Mouse (Mus musculus) CH12.LX (cell line): ENCODE measurements around the gene Agrp. TPM values are rescaled to one million over a fixed set of nuclear protein-coding genes. Genes with fewer than 3 reads are reported as not detected.

Experiments used
- DNase-seq: peaks from one replicate; pipeline ENCODE4 v3.0.0-alpha.2; 2013; ENCODE audit errors: extremely low read depth
- H3K27ac ChIP-seq: 2 replicates; pipeline ENCODE4 v1.5.1; 2012; ENCODE audit warnings: low read depth, mild to moderate bottlenecking, control low read depth, moderate library complexity; ENCODE audit not compliant: insufficient read depth
- H3K27me3 ChIP-seq: replicated peaks from 2 replicates; pipeline ENCODE3; 2012; ENCODE audit warnings: inconsistent platforms
- H3K36me3 ChIP-seq, 2 experiments: replicated peaks in 1 of 2; 2 replicates each; pipeline versions ENCODE3 to v1.6.1; 2012; ENCODE audit warnings: inconsistent platforms in 1 of 2, low read length in 1 of 2, mild to moderate bottlenecking in 1 of 2, mixed read lengths in 1 of 2, moderate library complexity in 1 of 2; ENCODE audit not compliant: control insufficient read depth in 1 of 2, insufficient read depth in 1 of 2
- H3K4me1 ChIP-seq, 2 experiments: 2 replicates each; pipeline ENCODE4 v1.6.1; 2012; ENCODE audit warnings: inconsistent platforms in 1 of 2, moderate library complexity in 1 of 2; ENCODE audit not compliant: insufficient read depth in 2 of 2, control insufficient read depth in 1 of 2
- H3K4me2 ChIP-seq: 2 replicates; pipeline ENCODE4 v1.6.1; 2012; ENCODE audit warnings: low read depth, mild to moderate bottlenecking, control low read depth; ENCODE audit not compliant: poor library complexity, insufficient read depth, severe bottlenecking
- H3K4me3 ChIP-seq, 3 experiments: fragments of 150-350 bp in 1 of 3; sonication (generic) in 1 of 3; replicated peaks in 1 of 3; 2 replicates each; pipeline versions ENCODE3 to v1.5.1; 2011 to 2012; ENCODE audit warnings: low read depth in 2 of 3, low read length in 2 of 3, mild to moderate bottlenecking in 2 of 3, moderate library complexity in 2 of 3, control low read depth in 1 of 3, improper control_type of control experiment in 1 of 3, inconsistent platforms in 1 of 3, mixed read lengths in 1 of 3; ENCODE audit not compliant: poor library complexity in 1 of 3
- H3K79me2 ChIP-seq: replicated peaks from 2 replicates; pipeline ENCODE4 v1.6.1; 2012; ENCODE audit warnings: mild to moderate bottlenecking, moderate library complexity; ENCODE audit not compliant: control insufficient read depth, poor library complexity, insufficient read depth, severe bottlenecking; ENCODE audit errors: extremely low read depth
- H3K9ac ChIP-seq: 2 replicates; pipeline ENCODE4 v1.6.1; 2012; ENCODE audit warnings: low read depth, mild to moderate bottlenecking, control low read depth, moderate library complexity; ENCODE audit not compliant: insufficient read depth
- H3K9me3 ChIP-seq: replicated peaks from 2 replicates; pipeline ENCODE3; 2012; ENCODE audit warnings: low read length, inconsistent platforms, mixed read lengths
- BHLHE40 ChIP-seq: IDR thresholded peaks from 2 replicates; pipeline ENCODE4 v1.6.1; 2011; ENCODE audit warnings: mild to moderate bottlenecking, low read depth, low read length, improper control_type of control experiment
- CHD1 ChIP-seq: IDR thresholded peaks from 2 replicates; pipeline ENCODE4 v1.6.1; 2012; ENCODE audit warnings: low read depth, low read length, improper control_type of control experiment, inconsistent platforms
- CHD2 ChIP-seq: IDR thresholded peaks from 2 replicates; pipeline ENCODE4 v1.6.1; 2011; ENCODE audit warnings: low read length, improper control_type of control experiment
- CTCF ChIP-seq, 2 experiments: IDR thresholded peaks in 1 of 2; conservative IDR thresholded peaks in 1 of 2; 2 replicates each; pipeline ENCODE4 v1.5.1; 2011 to 2012; ENCODE audit warnings: low read depth in 2 of 2, low read length in 2 of 2, improper control_type of control experiment in 1 of 2, inconsistent platforms in 1 of 2, mild to moderate bottlenecking in 1 of 2, moderate library complexity in 1 of 2
- E2F4 ChIP-seq: IDR thresholded peaks from 2 replicates; pipeline ENCODE4 v1.6.1; 2011; ENCODE audit warnings: low read depth, low read length, improper control_type of control experiment; ENCODE audit not compliant: insufficient replicate concordance
- ELF1 ChIP-seq: IDR thresholded peaks from 2 replicates; pipeline ENCODE4 v1.6.1; 2014; ENCODE audit warnings: low read depth, mild to moderate bottlenecking, inconsistent platforms, low read length, improper control_type of control experiment
- EP300 ChIP-seq: IDR thresholded peaks from 2 replicates; pipeline ENCODE4 v1.6.1; 2011; ENCODE audit warnings: low read length, improper control_type of control experiment
- ETS1 ChIP-seq: conservative IDR thresholded peaks from 2 replicates; pipeline ENCODE4 v1.6.1; 2012; ENCODE audit warnings: low read depth, mild to moderate bottlenecking, inconsistent platforms, low read length, improper control_type of control experiment, moderate library complexity
- GABPA ChIP-seq: IDR thresholded peaks from 2 replicates; pipeline ENCODE4 v1.6.1; 2012; ENCODE audit warnings: low read depth, low read length, improper control_type of control experiment, inconsistent platforms; ENCODE audit not compliant: insufficient replicate concordance
- HCFC1 ChIP-seq: IDR thresholded peaks from 2 replicates; pipeline ENCODE4 v1.6.1; 2012; ENCODE audit warnings: low read depth, mild to moderate bottlenecking, inconsistent platforms, low read length, improper control_type of control experiment
- IRF4 ChIP-seq: IDR thresholded peaks from 2 replicates; pipeline ENCODE4 v1.6.1; 2014; ENCODE audit warnings: low read depth, mild to moderate bottlenecking, inconsistent platforms, low read length, improper control_type of control experiment
- JUN ChIP-seq: IDR thresholded peaks from 2 replicates; pipeline ENCODE4 v1.6.1; 2011; ENCODE audit warnings: low read depth, mild to moderate bottlenecking, low read length, improper control_type of control experiment, moderate library complexity; ENCODE audit not compliant: insufficient read depth
- JUND ChIP-seq: conservative IDR thresholded peaks from 2 replicates; pipeline ENCODE4 v1.6.1; 2011; ENCODE audit warnings: low read depth, low read length, improper control_type of control experiment
- KAT2A ChIP-seq: IDR thresholded peaks from 2 replicates; pipeline ENCODE4 v1.6.1; 2012; ENCODE audit warnings: low read length, improper control_type of control experiment, inconsistent platforms; ENCODE audit not compliant: insufficient replicate concordance
- MAFK ChIP-seq: IDR thresholded peaks from 2 replicates; pipeline ENCODE4 v1.6.1; 2011; ENCODE audit warnings: low read length, improper control_type of control experiment; ENCODE audit not compliant: insufficient replicate concordance
- MAX ChIP-seq: IDR thresholded peaks from 2 replicates; pipeline ENCODE4 v1.6.1; 2011; ENCODE audit warnings: low read length, improper control_type of control experiment
- MAZ ChIP-seq: IDR thresholded peaks from 2 replicates; pipeline ENCODE4 v1.6.1; 2012; ENCODE audit warnings: low read depth, mild to moderate bottlenecking, inconsistent platforms, low read length, improper control_type of control experiment, moderate library complexity
- MEF2A ChIP-seq: IDR thresholded peaks from 2 replicates; pipeline ENCODE4 v1.6.1; 2014; ENCODE audit warnings: low read depth, mild to moderate bottlenecking, inconsistent platforms, low read length, improper control_type of control experiment, borderline replicate concordance
- MXI1 ChIP-seq: IDR thresholded peaks from 2 replicates; pipeline ENCODE4 v1.6.1; 2011; ENCODE audit warnings: mild to moderate bottlenecking, low read depth, low read length, improper control_type of control experiment
- MYC ChIP-seq: IDR thresholded peaks from 2 replicates; pipeline ENCODE4 v1.6.1; 2011; ENCODE audit warnings: low read depth, mild to moderate bottlenecking, improper control_type of control experiment, low read length
- NELFE ChIP-seq: IDR thresholded peaks from 2 replicates; pipeline ENCODE4 v1.6.1; 2011; ENCODE audit warnings: low read depth, low read length, improper control_type of control experiment
- NRF1 ChIP-seq: IDR thresholded peaks from 2 replicates; pipeline ENCODE4 v1.6.1; 2014; ENCODE audit warnings: low read depth, mild to moderate bottlenecking, inconsistent platforms, low read length, improper control_type of control experiment, moderate library complexity
- PAX5 ChIP-seq: IDR thresholded peaks from 2 replicates; pipeline ENCODE4 v1.6.1; 2012; ENCODE audit warnings: low read length, inconsistent platforms, mixed read lengths
- POLR2A ChIP-seq: IDR thresholded peaks from 2 replicates; pipeline ENCODE4 v1.6.1; 2011; ENCODE audit warnings: low read depth, mild to moderate bottlenecking, improper control_type of control experiment, low read length
- POLR2AphosphoS2 ChIP-seq: IDR thresholded peaks from 2 replicates; pipeline ENCODE4 v1.6.1; 2011; ENCODE audit warnings: low read depth, low read length, improper control_type of control experiment
- RAD21 ChIP-seq: IDR thresholded peaks from 2 replicates; pipeline ENCODE4 v1.6.1; 2011; ENCODE audit warnings: low read depth, mild to moderate bottlenecking, low read length, improper control_type of control experiment, moderate library complexity
- RCOR1 ChIP-seq: conservative IDR thresholded peaks from 2 replicates; pipeline ENCODE4 v1.6.1; 2012; ENCODE audit warnings: low read depth, mild to moderate bottlenecking, inconsistent platforms, low read length, improper control_type of control experiment
- SIN3A ChIP-seq: IDR thresholded peaks from 2 replicates; pipeline ENCODE4 v1.6.1; 2012; ENCODE audit warnings: low read length, improper control_type of control experiment, inconsistent platforms
- SMC3 ChIP-seq: IDR thresholded peaks from 2 replicates; pipeline ENCODE4 v1.6.1; 2011; ENCODE audit warnings: low read depth, low read length, improper control_type of control experiment
- TCF12 ChIP-seq: IDR thresholded peaks from 2 replicates; pipeline ENCODE4 v1.6.1; 2014; ENCODE audit warnings: low read depth, mild to moderate bottlenecking, inconsistent platforms, low read length, improper control_type of control experiment
- UBTF ChIP-seq: IDR thresholded peaks from 2 replicates; pipeline ENCODE4 v1.6.1; 2012; ENCODE audit warnings: low read depth, mild to moderate bottlenecking, inconsistent platforms, low read length, improper control_type of control experiment, moderate library complexity
- USF1 ChIP-seq: IDR thresholded peaks from 2 replicates; pipeline ENCODE4 v1.6.1; 2014; ENCODE audit warnings: low read depth, mild to moderate bottlenecking, inconsistent platforms, low read length, improper control_type of control experiment
- USF2 ChIP-seq: conservative IDR thresholded peaks from 2 replicates; pipeline ENCODE4 v1.6.1; 2011; ENCODE audit warnings: low read depth, low read length, improper control_type of control experiment
- ZC3H11A ChIP-seq: IDR thresholded peaks from 2 replicates; pipeline ENCODE4 v1.6.1; 2012; ENCODE audit warnings: low read depth, mild to moderate bottlenecking, inconsistent platforms, low read length, improper control_type of control experiment
- ZKSCAN1 ChIP-seq: IDR thresholded peaks from 2 replicates; pipeline ENCODE4 v1.6.1; 2012; ENCODE audit warnings: low read depth, inconsistent platforms, low read length, improper control_type of control experiment, borderline replicate concordance
- ZMIZ1 ChIP-seq: IDR thresholded peaks from 2 replicates; pipeline ENCODE4 v1.6.1; 2012; ENCODE audit warnings: low read depth, mild to moderate bottlenecking, inconsistent platforms, low read length, improper control_type of control experiment
- ZNF384 ChIP-seq: IDR thresholded peaks from 2 replicates; pipeline ENCODE4 v1.6.1; 2012; ENCODE audit warnings: low read depth, low read length, improper control_type of control experiment, inconsistent platforms
- dilution Hi-C: fragments of 300-500 bp; cut with MboI; formaldehyde crosslinking; loops from 2 replicates; pipeline ENCODE4 v1.14.3; 2020; ENCODE audit warnings: low sequenced_read_pairs; ENCODE audit not compliant: extremely low pct_unique_long_range_greater_than_20kb, extremely low pct_ligation_motif_present
- in situ Hi-C: fragments of 300-500 bp; cut with MboI; formaldehyde crosslinking; loops from 3 replicates; pipeline ENCODE4 v1.14.3; 2019; ENCODE audit warnings: low sequenced_read_pairs, low pct_ligation_motif_present, low pct_unique_long_range_greater_than_20kb, mixed read lengths
- polyA plus RNA-seq: library from polyadenylated mRNA; unstranded; fragments of >175 nt; gene quantifications from 2 replicates; pipeline ENCODE4 v1.2.1, GENCODE M21; 2012; ENCODE audit warnings: low read depth; ENCODE audit not compliant: insufficient read length
- total RNA-seq, 2 experiments: library from RNA; depleted of rRNA; stranded (reverse); fragments of 300-350 nt in 1 of 2; fragments of >200 nt in 1 of 2; gene quantifications; 2 replicates each; pipeline ENCODE4 v1.2.3; 2012 to 2014

The Agrp gene
- total and polyA plus RNA-seq, 3 experiments: 0.30 TPM; not detected in 2

GRCm38 (mm10) chr8:105636018-105636962 is 903 bp downstream of the Agrp start, which contains the start of gene Ctcf:
Gene Ctcf (plus strand): TSS chr8:105636568.
- Histone ChIP-seq H3K79me2 (peaks cover 54% of the 10 kb centered on the region), H3K27ac (peak within 1 kb of the TSS; percentile 93), H3K36me3 (peaks cover 0 to 10% of the 10 kb centered on the region in 2 experiments), H3K27me3 (no peaks in the 10 kb centered on the region), H3K4me1 (peaks cover 4 to 48% of the 10 kb centered on the region in 2 experiments; a peak in 3 of 4 replicates), H3K4me3 (peak within 1 kb of the TSS; percentile 73 to 89 (median 79)), H3K9me3 (no peaks in the 10 kb centered on the region), H3K4me2 (peak within 1 kb of the TSS; percentile 41), H3K9ac (peak within 1 kb of the TSS; percentile 91)
- DNase-seq: peak; percentile 89
- in situ Hi-C loops (loop anchor here (5.0 kb wide), 1 partner anchor 51 kb away; the partner anchor contains the start of gene Carmil2), dilution Hi-C loops (no loop called here)
- TF ChIP-seq MEF2A (0 out of 2 replicates have a peak, but pooled peaks have one; percentile 24), EP300 (no peak), NRF1 (peak; percentile 88), ELF1 (peak; percentile 59), KAT2A (peak; percentile 60; the same call in 1 of the 2 replicates), POLR2A (peak; percentile 68), E2F4 (no peak), RAD21 (peak; percentile 56), GABPA (no peak), MAX (peak; percentile 66; the same call in 1 of the 2 replicates), CHD1 (no peak), RCOR1 (no peak), IRF4 (peak; percentile 48), NELFE (peak; percentile 79), MAFK (no peak), ZNF384 (no peak), JUN (no peak), HCFC1 (peak; percentile 67), PAX5 (no peak), ZMIZ1 (peak; percentile 47; the same call in 1 of the 2 replicates), USF1 (no peak; the same call in 1 of the 2 replicates), MAZ (peak; percentile 85), ETS1 (no peak), USF2 (no peak), ZKSCAN1 (no peak), CTCF (conservative IDR thresholded peaks at IDR 0.05 in 1 of 2, IDR thresholded peaks at IDR 0.05 in 1 of 2; ENCODE audit: low read depth in 2 of 2, low read length in 2 of 2) (peak in 1 of 2 experiments; percentile 80; a peak in 2 of 4 replicates), SMC3 (peak; percentile 59), UBTF (no peak; the same call in 1 of the 2 replicates), BHLHE40 (peak; percentile 66; the same call in 1 of the 2 replicates), MYC (no peak), POLR2AphosphoS2 (no peak), JUND (no peak), SIN3A (no peak; the same call in none of the 2 replicates), MXI1 (no peak; the same call in 1 of the 2 replicates), CHD2 (no peak), ZC3H11A (no peak), TCF12 (peak; percentile 72)
